Comparison of ENCODE assay signal across 26 mouse cellular contexts in genomic region chr10:114953358-114953757, GRCm38 (mm10).
"Had no signal": no experiment of that assay in that cellular context is flagged by ENCODE, and none has a peak within 500 bp of the region (broad histone marks: within the 10 kb centered on the region; RNA-seq: fewer than 3 reads in every experiment).

No protein-coding gene starts in this region.

- DNase-seq: forebrain, postnatal 0 days; gastrocnemius, adult 2 months; gastrocnemius, postnatal 10 days; gastrocnemius, postnatal 36 days; heart, adult 18-20 months; heart, postnatal 10 days; heart, postnatal 4 days; kidney, adult 18-20 months; kidney, adult 8-10 months; kidney, postnatal 10 days; kidney, postnatal 25 days; kidney, postnatal 4 days; liver had no signal

- H3K9me3 ChIP-seq: heart, embryonic 10.5 days; heart, embryonic 12.5 days; hindbrain, embryonic 10.5 days; intestine, embryonic 15.5 days; limb, embryonic 10.5 days; limb, embryonic 12.5 days had no signal

- H3K27ac ChIP-seq: gastrocnemius, adult 2 months; heart, embryonic 10.5 days; hindbrain, embryonic 10.5 days; hindbrain, embryonic 14.5 days; intestine, embryonic 15.5 days; layer of hippocampus, adult 2 months; left cerebral cortex, adult 2 months; limb, embryonic 10.5 days; limb, embryonic 12.5 days had no signal

- H3K4me2 ChIP-seq: heart, embryonic 12.5 days; hindbrain, embryonic 14.5 days; intestine, embryonic 15.5 days; limb, embryonic 12.5 days; liver, embryonic 11.5 days had no signal

- H3K4me3 ChIP-seq: gastrocnemius, adult 2 months; heart, embryonic 10.5 days; heart, embryonic 12.5 days; hindbrain, embryonic 10.5 days; intestine, embryonic 15.5 days; layer of hippocampus, adult 2 months; left cerebral cortex, adult 2 months; limb, embryonic 10.5 days; limb, embryonic 12.5 days had no signal

- ATAC-seq: forebrain, postnatal 0 days; hindbrain, embryonic 16.5 days; inflammation-experienced regulatory T-cells, adult 6 months; intestine, embryonic 15.5 days; intestine, postnatal 0 days had no signal

- H3K36me3 ChIP-seq: heart, embryonic 10.5 days; heart, embryonic 12.5 days; hindbrain, embryonic 10.5 days; intestine, embryonic 15.5 days; limb, embryonic 10.5 days; limb, embryonic 12.5 days had no signal

- H3K9ac ChIP-seq: forebrain, postnatal 0 days; heart, embryonic 12.5 days; hindbrain, embryonic 14.5 days; intestine, embryonic 15.5 days; limb, embryonic 12.5 days had no signal

- H3K27me3 ChIP-seq: heart, embryonic 12.5 days; intestine, embryonic 15.5 days; limb, embryonic 12.5 days had no signal

- H3K4me1 ChIP-seq: heart, embryonic 10.5 days; heart, embryonic 12.5 days; hindbrain, embryonic 10.5 days; intestine, embryonic 15.5 days; limb, embryonic 10.5 days; limb, embryonic 12.5 days had no signal
